Mouse (Mus musculus) cerebellum, postnatal 4 days (tissue): ENCODE measurements around the gene Calu.
A peak's percentile ranks its signal among the peaks of the same experiment; 100 is the strongest.
"Not testable (repeated sequence)": the region's sequence is repeated elsewhere in the genome, so short reads cannot be mapped to it uniquely, and the experiment has no call there.

Experiments
- DNase-seq, 2 experiments: peaks; one replicate each; pipeline ENCODE4 v3.0.0; 2022; ENCODE audit warnings: low spot score in 2 of 2, mixed read lengths in 1 of 2

Calu gene

GRCm38 (mm10) chr6:29362246-29363128 is 14.6 kb downstream of the Calu start:
- DNase-seq = no peak

GRCm38 (mm10) chr6:29363129-29363515 is 15.3 kb downstream of the Calu start:
- DNase-seq = no peak

- no peak for DNase-seq
Measured at GRCm38 (mm10) chr6:29365277-29365676, 17.4 kb downstream of the Calu start.

GRCm38 (mm10) chr6:29377386-29377785 is 29.5 kb downstream of the Calu start:
- DNase-seq = no peak

GRCm38 (mm10) chr6:29378678-29379077 is 30.8 kb downstream of the Calu start:
- no peak for DNase-seq

GRCm38 (mm10) chr6:29379954-29380353 is 32.1 kb downstream of the Calu start:
- no peak for DNase-seq

- DNase-seq = no peak
Measured at GRCm38 (mm10) chr6:29382442-29382841, 34.6 kb downstream of the Calu start.

- DNase-seq = peak in 1 of 2 experiments; percentile 3
Measured at GRCm38 (mm10) chr6:29388052-29388518, 40.2 kb downstream of the Calu start, which contains the start of gene Opn1sw. Opn1sw (minus strand) TSS chr6:29388468.

- peak; percentile 66 to 83 for DNase-seq
Measured at GRCm38 (mm10) chr6:29388606-29389080, 40.8 kb downstream of the Calu start.

- no peak for DNase-seq
Measured at GRCm38 (mm10) chr6:29389425-29389824, 41.6 kb downstream of the Calu start.

GRCm38 (mm10) chr6:29390500-29390899 is 42.6 kb downstream of the Calu start:
- not testable (repeated sequence) for DNase-seq

- not testable (repeated sequence) for DNase-seq
Measured at GRCm38 (mm10) chr6:29391241-29391640, 43.4 kb downstream of the Calu start.

GRCm38 (mm10) chr6:29391802-29392201 is 43.9 kb downstream of the Calu start:
- no peak for DNase-seq

GRCm38 (mm10) chr6:29394286-29394685 is 46.4 kb downstream of the Calu start:
- DNase-seq = no peak

GRCm38 (mm10) chr6:29395910-29396713 is 48.2 kb downstream of the Calu start, which contains the start of gene Ccdc136:
Ccdc136 (plus strand) TSS chr6:29396309.
- DNase-seq = peak; percentile 41 to 70

GRCm38 (mm10) chr6:29396714-29397540 is 49.1 kb downstream of the Calu start:
- DNase-seq = peak in 1 of 2 experiments; percentile 13

GRCm38 (mm10) chr6:29397575-29397974 is 49.7 kb downstream of the Calu start:
- peak in 1 of 2 experiments; percentile 30 for DNase-seq

GRCm38 (mm10) chr6:29399851-29400250 is 52.0 kb downstream of the Calu start:
- no peak for DNase-seq

GRCm38 (mm10) chr6:29402693-29403342 is 54.9 kb downstream of the Calu start:
- DNase-seq = peak in 1 of 2 experiments; percentile 42

- no peak for DNase-seq
Measured at GRCm38 (mm10) chr6:29406412-29406811, 58.5 kb downstream of the Calu start.

- DNase-seq = no peak
Measured at GRCm38 (mm10) chr6:29415446-29415845, 67.6 kb downstream of the Calu start.
